Mouse (Mus musculus) myocyte (in vitro differentiated cells): ENCODE results near the gene Fxyd1.

Experiments used
- CEBPB ChIP-seq: IDR thresholded peaks from 2 replicates; pipeline ENCODE4 v1.6.1; 2011; ENCODE audit warnings: mild to moderate bottlenecking, moderate library complexity; ENCODE audit not compliant: poor library complexity, insufficient read depth, severe bottlenecking
- E2F4 ChIP-seq: IDR thresholded peaks from one replicate; pipeline ENCODE4 v1.6.1; 2011; ENCODE audit warnings: mild to moderate bottlenecking, control low read depth, moderate library complexity; ENCODE audit not compliant: insufficient read depth
- MAX ChIP-seq: IDR thresholded peaks from one replicate; pipeline ENCODE4 v1.6.1; 2011; ENCODE audit warnings: low read depth, mild to moderate bottlenecking, control low read depth
- MYOD1 ChIP-seq, 3 experiments: IDR thresholded peaks; one replicate each; pipeline ENCODE4 v1.6.1; 2011; ENCODE audit warnings: control low read depth in 2 of 3, low read depth in 2 of 3, mild to moderate bottlenecking in 2 of 3, moderate library complexity in 1 of 3; ENCODE audit not compliant: insufficient read length in 2 of 3, control insufficient read depth in 1 of 3
- MYOG ChIP-seq, 3 experiments: IDR thresholded peaks; one replicate each; pipeline ENCODE4 v1.6.1; 2011; ENCODE audit warnings: control low read depth in 2 of 3, low read depth in 2 of 3, mild to moderate bottlenecking in 2 of 3; ENCODE audit not compliant: insufficient read length in 2 of 3, control insufficient read depth in 1 of 3, insufficient read depth in 1 of 3
- POLR2A ChIP-seq: IDR thresholded peaks from one replicate; pipeline ENCODE4 v1.6.1; 2011; ENCODE audit warnings: low read depth, mild to moderate bottlenecking, control low read depth, moderate library complexity; ENCODE audit not compliant: insufficient read length
- POLR2AphosphoS2 ChIP-seq: IDR thresholded peaks from one replicate; pipeline ENCODE4 v1.6.1; 2011; ENCODE audit warnings: low read depth, control low read depth; ENCODE audit not compliant: insufficient read length
- REST ChIP-seq: IDR thresholded peaks from one replicate; pipeline ENCODE4 v1.6.1; 2011; ENCODE audit warnings: mild to moderate bottlenecking, control low read depth, moderate library complexity; ENCODE audit not compliant: insufficient read depth, insufficient read length
- SRF ChIP-seq: IDR thresholded peaks from one replicate; pipeline ENCODE4 v1.6.1; 2011; ENCODE audit warnings: low read depth; ENCODE audit not compliant: control insufficient read depth, insufficient read length
- TCF12 ChIP-seq: IDR thresholded peaks from one replicate; pipeline ENCODE4 v1.6.1; 2011; ENCODE audit warnings: mild to moderate bottlenecking, control low read depth; ENCODE audit not compliant: poor library complexity, insufficient read depth, severe bottlenecking
- TCF3 ChIP-seq: IDR thresholded peaks from one replicate; pipeline ENCODE4 v1.6.1; 2011; ENCODE audit warnings: low read depth, control low read depth; ENCODE audit not compliant: insufficient read length
- USF1 ChIP-seq: IDR thresholded peaks from one replicate; pipeline ENCODE4 v1.6.1; 2011; ENCODE audit warnings: low read depth, mild to moderate bottlenecking, control low read depth, moderate library complexity

DNA sequence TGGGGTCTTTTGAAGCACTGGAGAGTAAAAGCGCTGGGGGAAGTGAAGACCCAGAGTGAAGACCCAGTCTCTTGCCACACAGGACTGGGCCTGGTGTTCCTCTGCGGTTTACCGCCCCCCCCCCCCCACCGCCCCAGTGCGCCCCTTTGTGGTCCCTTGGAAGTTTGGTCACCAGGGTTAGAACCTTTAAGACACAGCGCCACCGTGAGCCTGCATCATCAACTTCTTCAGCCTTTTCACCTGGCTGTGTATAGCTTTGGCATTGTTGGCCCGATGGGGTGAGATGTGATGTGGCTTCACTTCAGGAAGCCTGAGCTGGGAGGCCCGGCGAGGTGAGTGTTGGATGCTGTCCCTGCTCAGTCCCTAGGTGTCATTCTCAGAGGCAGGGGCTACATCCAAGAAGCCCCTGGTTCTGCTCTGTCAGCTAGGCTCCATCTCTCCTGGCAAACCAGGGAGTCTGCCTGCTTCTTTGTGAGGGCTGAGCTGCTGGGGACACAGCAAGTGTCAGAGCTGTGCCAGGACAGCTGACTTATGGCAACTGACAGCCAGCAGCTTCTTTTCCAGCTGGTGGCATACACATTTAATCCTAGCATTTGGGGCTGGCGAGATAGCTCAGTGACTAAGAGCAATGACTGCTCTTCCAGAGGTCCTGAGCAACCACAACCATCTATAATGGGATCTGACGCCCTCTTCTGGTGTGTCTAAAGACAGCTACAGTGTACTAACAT lies 37.9 kb upstream of the Fxyd1 start:
- TF ChIP-seq POLR2AphosphoS2 (no peak), MAX (no peak), POLR2A (no peak), TCF12 (no peak), MYOD1 (IDR thresholded peaks at IDR 0.05; ENCODE audit: control insufficient read depth in 1 of 3, insufficient read length in 2 of 3, low read depth in 2 of 3) (no peak), E2F4 (no peak), CEBPB (no peak), USF1 (no peak), TCF3 (no peak), MYOG (IDR thresholded peaks at IDR 0.05; ENCODE audit: control insufficient read depth in 1 of 3, insufficient read depth in 1 of 3, insufficient read length in 2 of 3, low read depth in 2 of 3) (peak in 1 of 3 experiments; percentile 16), SRF (no peak), REST (no peak)
